Mouse (Mus musculus) MN1 (cell line): ENCODE results near the gene Bcl2l1.

ENCODE experiments used
- DNase-seq: peaks from one replicate; pipeline ENCODE4 v3.0.0-alpha.2; 2016; ENCODE audit warnings: low spot score

Bcl2l1 gene

DNA sequence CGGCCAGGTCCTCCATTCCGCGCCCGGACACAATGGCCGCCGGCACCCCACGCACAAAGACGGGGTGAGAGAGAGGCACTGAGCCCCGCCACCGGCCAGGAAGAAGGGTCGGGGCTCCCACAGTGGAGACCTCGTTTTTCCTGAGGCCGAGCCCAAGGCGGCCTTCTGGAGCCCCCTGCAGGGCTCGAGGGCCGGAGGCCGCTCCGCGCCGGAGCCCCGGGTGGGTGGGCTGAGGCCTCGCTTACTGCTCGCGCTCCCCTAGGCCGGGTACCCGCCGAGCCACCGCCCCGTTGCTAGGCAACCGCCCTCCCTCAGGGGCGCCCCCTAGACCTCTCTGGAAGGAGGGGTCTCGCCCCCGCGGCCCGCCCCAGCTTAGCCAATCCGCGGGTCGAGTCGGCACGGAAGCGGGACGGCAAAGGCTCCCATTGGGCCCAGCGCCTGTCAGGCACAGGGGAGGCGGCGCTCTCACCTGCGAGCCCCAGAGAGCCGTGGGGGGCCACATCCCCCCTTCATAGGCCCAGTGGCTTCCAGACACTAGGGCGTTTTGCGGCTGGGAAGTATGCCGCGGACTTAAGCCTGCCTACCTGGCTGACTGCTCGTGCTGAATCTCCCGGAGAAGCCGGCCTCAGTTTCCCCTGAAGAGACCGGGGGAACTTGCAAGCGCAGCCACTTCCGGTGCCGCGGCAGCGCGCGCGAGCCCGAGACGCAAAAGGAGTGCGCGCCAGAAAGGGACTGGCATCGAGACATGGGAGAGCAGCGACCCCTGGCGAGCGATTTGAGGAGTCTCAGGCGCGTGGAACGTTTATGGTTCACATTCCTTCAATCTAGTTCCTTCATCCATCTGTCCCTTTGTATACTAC, at the start of gene Bcl2l1:
Gene Bcl2l1, minus strand, starts transcription at position 710 of the 860 bp plus-strand sequence.
- DNase-seq, result peak; percentile 98

DNA sequence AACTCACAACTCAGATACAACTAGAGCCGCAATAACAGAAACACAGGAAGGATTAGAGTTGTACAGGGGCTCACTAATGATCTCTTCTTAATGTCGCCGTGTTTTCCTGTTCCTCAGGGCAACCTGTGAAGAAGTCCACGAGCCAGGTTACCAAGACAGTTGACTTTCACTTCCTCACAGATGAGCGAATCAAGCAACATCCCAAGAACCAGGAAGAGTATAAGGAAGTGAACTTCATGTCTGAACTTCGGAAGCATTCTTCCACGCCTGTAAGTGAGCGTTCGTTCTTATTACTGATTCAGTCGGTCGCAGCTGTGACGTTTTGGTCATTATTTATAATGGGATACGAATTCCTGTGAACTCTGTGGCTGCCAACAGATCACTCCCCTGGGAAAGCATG, 49.4 kb upstream of the Bcl2l1 start:
- DNase-seq, result no peak

DNA sequence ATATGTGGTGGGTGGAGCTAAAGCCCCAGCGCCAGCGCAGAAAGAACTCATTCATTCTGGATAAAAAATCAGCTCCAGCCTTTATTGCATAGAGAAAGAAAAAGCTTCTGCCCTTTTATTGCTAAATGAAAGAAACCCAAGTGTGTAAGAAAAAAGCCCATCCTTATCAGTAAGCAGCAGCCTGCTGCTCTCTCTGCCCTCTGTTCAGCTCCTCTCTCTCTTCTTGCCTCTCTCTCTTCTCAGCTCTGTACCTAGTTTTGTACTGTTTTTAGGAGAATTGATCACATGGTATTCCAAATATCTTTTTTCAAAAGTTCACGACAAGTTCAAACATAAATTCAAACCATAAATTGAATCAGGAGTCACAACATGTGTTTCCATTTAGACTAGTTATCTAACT, 46.7 kb upstream of the Bcl2l1 start:
- no peak for DNase-seq

DNA sequence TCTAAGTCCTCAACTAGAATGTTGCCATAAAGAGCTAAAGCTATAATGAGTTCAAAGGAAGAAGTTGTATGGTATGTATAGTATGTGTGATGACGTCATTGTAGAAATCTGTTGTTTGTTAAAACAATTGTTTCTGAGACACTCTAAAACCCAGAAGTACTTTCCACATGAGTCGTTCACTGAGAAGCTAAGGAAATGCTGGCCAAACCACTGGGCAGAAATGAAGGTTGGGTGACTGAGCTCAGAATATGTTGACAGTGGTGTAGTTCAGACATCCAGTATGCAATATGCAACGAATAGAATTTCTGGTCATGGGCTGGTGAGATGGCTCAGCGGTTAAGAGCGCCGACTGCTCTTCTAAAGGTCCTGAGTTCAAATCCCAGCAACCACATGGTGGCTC, 31.8 kb upstream of the Bcl2l1 start:
- DNase-seq, result no peak

DNA sequence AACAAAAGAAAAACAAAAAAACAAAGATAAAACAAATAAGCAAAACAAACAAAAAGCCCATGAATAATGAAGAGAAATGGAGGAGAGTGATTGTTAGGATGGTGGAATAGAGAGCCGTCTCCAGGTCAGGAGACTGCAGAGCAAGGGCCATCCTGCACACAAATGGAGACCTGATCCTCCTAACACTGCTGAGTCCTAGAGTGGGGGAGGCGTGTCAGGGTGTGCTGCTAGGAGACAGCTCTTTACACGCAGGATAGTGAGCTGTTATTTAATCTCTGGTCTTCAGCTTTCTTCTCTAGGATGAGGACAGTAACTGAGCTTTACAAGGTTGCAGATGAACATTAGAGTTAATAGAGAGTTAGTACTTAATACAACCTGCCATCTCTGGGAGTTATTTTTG, 31.1 kb upstream of the Bcl2l1 start:
- DNase-seq, result no peak

DNA sequence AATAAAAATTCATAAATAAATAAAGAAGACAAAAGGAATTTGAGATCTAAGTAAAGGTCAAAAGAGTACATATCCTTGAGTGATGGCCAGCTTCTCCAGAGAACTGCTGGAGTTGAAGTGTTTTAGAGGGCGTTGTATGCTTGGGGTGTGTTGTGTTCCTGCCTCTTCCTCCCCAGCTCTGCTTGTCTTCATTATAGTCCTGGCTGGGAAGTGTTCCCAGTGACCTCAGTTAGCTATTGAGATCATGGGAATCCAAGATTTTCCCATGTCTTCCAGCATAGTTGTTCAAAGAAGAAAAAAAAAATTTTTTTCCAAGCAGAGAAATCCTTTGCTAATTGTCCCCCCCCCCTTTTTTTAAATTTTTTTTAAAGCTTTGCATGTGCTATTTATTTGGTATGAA, 30.4 kb upstream of the Bcl2l1 start:
- no peak for DNase-seq

DNA sequence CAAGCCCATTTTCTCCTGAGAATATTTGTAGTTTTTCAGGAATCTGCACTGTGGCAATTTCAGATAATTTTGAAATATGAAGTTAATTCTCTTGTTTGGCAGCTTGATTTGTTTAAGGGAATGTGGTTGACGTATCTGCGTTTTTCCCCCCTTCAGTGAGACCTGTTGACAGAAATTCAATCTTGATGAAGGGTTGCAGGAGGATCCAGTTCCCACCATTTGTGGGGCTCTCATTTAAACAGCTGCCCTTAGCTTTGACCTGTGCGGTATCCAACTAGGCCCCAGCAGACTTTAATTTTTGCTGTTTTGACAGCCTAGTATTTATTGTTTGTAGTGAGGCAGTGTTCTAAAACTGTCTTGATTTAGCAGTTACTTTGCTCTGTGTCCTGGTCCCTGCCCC, 28.0 kb upstream of the Bcl2l1 start:
- DNase-seq, result no peak

DNA sequence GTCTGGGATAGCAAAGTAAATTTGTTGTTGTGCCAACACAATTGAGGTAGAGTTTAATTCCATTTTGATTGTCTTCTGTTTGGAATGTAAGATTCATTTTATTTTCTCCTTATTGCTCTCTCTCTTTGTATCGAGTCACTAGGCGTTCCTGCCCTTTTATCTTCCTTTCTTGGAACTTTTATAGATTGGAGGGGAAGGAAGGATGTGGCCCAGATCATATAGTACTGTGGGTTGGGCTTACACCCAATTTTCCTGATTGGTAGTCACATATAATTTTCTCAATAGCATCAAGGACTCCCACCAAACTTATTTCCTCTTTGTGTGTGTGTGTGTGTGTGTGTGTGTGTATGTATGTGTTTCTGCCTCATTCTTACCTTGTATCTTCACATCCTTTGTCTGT, 16.9 kb upstream of the Bcl2l1 start:
- DNase-seq, result no peak

DNA sequence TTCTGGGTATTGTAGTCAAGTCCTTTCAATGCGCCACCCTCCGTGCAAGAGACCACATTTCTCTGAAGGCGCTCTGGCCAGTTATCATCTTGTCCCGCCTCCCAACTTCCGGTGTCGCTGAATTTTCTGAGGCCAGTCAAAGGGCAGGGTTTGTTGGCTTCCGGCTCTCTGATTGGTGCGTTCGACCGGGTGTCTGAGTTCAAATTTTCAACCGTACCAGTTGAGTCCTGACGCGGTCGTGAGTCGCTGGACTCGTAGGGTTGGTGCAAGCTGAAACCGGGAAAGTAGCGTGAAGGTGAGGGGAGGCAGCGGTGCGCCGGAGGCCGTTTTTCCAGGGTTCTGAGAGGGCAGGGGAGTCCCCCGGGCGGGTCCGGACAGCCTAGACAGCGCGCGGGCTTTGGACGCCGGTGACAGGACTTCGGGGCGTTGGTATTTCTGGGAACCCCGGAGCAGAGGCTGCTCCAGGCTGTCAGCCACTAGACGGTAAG, 16.3 kb upstream of the Bcl2l1 start, which contains the start of gene Tpx2:
Gene Tpx2, plus strand, starts transcription at position 150 of the 488 bp plus-strand sequence.
- DNase-seq, result peak; percentile 99

DNA sequence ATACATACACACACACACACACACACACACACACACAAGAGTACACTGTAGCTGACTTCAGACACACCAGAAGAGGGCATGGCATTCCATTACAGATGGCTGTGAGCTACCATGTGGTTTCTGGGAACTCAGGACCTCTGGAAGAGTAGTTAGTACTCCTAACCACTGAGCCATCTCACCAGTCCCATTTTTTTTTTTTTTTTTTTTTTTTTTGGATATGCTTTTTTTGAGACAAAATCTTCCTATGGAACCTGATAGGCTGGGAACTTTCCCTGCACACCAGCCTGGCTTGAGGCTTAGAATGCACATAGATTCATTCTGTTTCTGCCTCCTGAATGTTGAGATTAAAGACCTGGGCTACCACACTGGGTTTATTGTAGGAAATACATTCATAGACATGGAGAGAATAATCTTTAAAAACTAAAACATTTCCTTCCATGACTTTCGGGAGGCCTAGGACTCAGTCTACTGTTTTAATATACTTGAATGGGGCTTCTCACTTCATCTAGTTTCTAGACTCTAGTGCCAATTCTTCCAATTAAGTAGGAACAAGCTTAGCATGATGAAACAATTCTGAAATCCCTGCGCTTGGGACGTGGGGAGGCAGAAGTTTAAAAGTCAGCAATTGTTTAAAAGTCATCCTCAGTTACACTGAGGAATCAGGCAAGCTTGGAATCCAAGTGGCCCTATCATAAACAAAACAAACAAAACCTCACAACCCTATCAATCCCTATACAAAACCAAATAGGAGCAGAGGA, 15.7 kb upstream of the Bcl2l1 start:
- DNase-seq, result no peak

DNA sequence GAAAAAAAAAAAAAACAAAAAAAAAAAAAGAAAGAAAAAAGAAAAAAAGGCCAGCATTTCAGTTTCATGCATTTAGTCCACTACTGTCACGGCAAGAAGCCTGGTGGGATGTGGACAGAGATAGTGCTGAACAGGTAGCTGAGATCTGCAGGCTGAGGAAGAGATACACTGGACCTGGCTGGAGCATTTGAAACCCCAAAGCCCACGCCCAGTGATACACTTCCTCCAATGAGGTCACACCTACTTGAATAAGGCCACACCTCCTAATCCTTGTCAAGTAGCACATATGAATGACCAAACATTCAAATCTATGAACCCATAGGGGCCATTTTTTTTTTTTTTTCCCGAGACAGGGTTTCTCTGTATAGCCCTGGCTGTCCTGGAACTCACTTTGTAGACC, 11.2 kb upstream of the Bcl2l1 start:
- no peak for DNase-seq

DNA sequence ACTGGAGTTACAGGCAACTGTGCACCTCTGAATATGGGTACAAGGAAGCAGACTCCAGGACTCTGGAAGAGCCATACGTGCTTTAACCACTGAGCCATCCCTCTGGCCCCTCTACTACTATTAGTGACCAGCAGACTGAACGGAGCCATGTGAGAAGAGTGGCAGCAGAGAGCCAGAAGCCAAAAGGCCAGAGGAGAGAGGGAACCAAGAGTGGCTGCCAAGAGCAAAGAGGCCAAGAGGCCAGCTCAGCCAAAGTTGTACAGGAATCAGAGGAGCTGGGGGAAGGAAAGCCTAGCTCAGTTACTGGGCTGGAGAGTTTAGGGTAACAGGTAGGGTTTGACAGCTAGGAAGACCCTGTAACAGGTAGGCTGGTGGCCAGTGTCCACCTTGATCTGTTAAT, 7.7 kb upstream of the Bcl2l1 start:
- DNase-seq, result no peak

DNA sequence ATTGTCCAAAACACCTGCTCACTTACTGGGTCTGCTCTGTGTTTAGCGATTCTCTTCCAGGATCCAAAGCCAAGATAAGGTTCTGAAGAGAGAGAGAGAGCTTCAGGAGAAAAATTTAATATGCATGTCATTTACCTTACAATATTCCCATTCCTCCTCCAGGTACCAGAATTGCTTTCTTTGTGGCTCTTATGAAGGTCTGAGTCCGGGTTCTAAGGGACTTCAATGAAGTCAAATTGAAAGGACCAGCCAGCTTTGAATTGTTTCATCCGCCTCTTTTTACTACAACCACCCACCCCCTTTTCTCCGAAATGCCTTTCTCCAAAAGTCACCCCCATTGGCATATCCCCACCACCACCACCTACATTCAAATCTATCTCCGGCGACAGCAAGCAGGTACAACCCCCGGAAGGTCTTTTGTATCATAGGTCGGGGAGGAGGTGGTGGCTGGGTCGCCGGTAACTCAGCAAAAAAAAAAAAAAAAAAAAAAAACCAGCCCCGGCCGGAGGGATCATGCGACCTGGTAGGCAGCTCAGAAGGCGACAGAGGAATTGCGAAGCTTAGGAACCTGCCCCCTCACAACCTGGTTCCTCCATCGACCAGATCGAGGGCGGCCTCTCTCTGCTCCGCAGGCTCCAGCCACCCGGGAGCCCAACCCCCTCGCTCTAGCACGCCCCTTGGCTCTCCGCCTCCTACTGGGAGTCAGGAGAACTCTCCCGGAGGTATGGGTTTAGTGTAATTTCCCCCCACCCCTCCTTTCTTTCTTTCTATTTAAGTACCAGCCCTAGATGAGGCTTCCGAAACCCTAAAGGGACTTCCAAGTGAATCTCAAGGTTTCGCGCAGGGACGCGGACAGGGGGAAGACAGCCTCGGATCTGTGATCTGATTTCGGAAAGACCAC, 1.3 kb downstream of the Bcl2l1 start:
- peak; percentile 96 for DNase-seq

DNA sequence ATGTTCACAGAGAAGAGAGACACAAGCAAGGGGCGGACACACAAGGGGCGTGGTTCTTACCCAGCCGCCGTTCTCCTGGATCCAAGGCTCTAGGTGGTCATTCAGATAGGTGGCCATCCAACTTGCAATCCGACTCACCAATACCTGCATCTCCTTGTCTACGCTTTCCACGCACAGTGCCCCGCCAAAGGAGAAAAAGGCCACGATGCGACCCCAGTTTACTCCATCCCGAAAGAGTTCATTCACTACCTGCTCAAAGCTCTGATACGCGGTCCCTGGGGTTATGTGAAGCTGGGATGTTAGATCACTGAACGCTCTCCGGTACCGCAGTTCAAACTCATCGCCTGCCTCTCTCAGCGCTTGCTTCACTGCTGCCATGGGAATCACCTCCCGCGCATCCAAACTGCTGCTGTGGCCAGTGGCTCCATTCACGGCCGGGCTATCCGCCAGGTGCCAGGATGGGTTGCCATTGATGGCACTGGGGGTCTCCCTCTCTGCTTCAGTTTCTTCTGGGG, 2.1 kb downstream of the Bcl2l1 start:
- DNase-seq, result no peak

DNA sequence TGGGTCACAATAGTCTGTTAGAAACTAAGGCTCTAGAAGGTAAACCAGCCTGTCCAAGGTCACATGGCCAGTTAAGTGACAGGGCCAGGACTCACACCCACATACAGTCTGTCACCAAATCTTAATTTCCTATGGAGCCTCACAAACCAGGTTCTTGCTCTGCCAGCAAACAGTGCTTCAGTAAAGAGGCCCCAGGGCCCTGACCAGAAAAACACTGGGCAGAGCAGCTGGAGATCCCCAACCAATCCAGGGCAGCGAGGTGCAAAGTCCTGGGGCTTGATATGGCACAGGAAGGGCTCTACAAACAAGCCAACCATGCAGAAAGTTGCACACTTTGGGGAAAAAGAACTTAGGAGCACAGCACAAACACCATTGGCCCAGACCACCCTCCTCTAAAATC, 3.0 kb downstream of the Bcl2l1 start:
- no peak for DNase-seq

DNA sequence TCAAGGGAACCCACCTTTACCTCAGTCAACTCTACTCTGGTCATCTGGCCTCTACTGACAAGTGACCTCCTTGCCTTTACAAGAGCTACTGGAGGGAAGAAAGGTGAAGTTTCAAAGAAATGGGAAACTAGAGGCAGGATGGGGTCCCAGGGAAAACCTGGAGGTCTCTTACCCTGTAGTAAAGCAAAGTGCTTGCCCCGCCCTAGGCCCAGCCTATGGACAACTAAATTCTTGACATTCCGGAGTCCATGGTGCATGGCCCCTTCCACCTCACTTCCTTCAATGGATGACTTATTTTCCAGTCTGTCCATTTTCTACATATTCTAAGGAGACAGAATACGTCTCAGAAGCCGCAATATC, 3.5 kb downstream of the Bcl2l1 start:
- no peak for DNase-seq

DNA sequence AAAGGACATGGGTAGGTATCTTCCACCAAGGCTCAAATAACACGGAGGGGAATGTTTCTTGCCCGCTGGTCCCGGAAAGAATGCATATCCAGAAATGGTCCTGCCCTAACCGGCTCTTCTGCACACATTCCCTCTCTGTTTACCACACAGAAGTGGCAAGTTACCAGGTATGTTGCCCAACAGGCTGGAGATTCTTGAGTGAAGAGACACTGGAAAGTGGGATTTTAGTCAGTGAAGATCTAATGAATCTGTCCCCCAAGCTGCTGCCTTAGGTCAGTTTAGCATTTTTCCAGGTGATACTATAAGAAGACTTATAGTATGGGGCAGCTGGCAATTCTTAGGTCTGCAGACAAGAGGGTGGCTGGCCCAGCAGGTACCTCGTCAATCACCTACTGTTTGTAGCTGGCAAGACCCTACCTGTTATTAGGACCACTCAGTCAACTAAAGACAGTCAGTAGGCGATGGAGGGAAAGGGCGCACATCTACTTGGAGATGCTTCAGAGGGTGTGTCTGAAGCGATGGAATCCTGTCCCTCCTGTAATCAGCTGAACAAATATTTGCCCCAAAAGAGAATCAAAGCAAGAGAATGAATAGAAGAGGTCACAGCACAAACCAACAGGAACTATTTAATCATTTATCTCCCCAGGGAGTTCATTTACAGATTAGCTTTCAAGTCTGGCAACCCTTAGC, 4.1 kb downstream of the Bcl2l1 start:
- no peak for DNase-seq

DNA sequence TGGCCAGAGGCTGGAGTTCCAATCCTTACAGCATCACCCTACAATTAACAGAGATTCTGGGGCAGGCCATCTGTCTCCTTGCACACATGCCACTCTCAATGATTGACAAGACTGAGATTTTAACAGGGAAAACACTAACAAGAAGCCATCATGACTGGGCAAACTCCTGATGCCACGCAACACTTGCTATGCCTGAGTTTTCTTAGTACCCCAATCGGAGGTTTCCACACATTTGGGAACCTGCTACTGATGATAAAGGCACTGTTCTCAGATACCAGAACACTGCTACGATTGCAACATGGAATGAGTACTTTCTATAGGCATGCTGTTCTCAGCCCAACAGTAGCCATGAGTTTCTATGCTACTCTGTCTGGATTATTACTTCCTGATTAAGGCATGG, 5.0 kb downstream of the Bcl2l1 start:
- DNase-seq, result no peak

DNA sequence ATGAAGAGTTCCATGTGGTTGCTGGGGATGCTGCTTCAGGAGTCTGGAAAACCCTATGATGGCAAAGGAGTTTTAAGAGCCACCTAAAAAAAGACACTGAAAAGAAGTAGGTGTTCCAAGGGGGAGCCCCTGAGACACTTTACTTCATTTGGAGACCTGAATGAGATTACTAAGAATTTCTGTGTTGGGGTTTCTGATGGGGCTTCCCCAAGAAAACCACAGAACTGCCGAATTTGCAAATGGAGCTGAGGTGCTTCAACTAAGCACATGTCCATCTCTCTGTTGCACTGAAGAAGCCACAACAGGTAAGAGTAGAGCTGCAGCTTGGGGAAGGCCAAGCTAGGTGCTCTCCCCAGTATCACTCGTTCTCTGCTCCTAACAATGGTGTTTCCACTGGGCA, 5.8 kb downstream of the Bcl2l1 start:
- DNase-seq, result no peak

DNA sequence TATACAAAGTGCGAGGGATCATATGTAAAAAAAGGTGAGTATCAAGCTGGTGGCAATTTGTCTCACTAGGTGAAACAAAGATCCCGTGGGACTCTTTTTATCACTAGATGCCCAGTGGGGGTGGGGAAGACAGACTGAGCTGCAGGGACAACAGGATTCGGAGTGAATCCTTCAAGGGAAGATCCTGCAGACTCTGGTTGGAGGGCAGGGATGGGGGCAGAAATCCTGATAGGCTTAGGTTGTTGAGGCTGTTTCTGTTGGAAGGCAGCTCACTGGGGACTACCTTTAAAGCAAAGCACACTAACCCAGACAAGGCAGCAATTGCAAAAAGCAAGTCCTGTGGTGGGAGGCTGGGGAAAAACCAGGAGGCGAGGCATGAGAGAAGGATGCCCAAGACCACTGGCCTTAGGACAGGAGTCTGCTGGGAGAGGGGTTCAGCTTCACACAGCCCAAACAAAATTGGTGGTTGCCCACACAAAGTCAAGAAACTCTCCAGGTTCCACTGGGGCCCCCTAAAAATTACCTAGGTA, 6.3 kb downstream of the Bcl2l1 start:
- no peak for DNase-seq
